Mouse (Mus musculus) adrenal gland, adult 2 months (tissue): ENCODE results near the gene Mthfd2. TPM values are rescaled to one million over a fixed set of nuclear protein-coding genes. Genes with fewer than 3 reads are reported as not detected.
A peak's percentile ranks its signal among the peaks of the same experiment; 100 is the strongest.

ENCODE experiments used
- DNase-seq: peaks from one replicate; pipeline ENCODE4 v3.0.0; 2021
- long read RNA-seq: library from polyadenylated mRNA; stranded (forward); transcript quantifications from one replicate; pipeline ENCODE4 v2.0.0, GENCODE M21; 2021
- polyA plus RNA-seq: library from polyadenylated mRNA; depleted of rRNA; stranded (reverse); fragments of >200 nt; gene quantifications from 2 replicates; pipeline ENCODE4 v1.2.3, GENCODE M21; 2012; rRNA removed
- total RNA-seq, 2 experiments: library from RNA; stranded (reverse); gene quantifications; 2 replicates each; pipeline ENCODE4 v1.2.3; 2021

The Mthfd2 gene
- 10 to 100 TPM; 17.8 to 30.8 TPM for total RNA-seq
- 2.5 and 3.8 TPM in 2 replicates for polyA plus RNA-seq
- long read RNA-seq, transcript Mthfd2-201 (8 exons, 2,085 nt): major isoform, 17 of 17 reads
- long read RNA-seq, partial matches to known transcripts: 0 of 17 reads
- long read RNA-seq, other reads (novel, unspliced or antisense): 0 of 17 reads

- peak; percentile 97 for DNase-seq
These were observed at the start of gene Mthfd2, which contains the start of gene Mob1a for GRCm38 (mm10) chr6:83325525-83326393. Gene Mthfd2, minus strand, starts transcription at chr6:83325908. Gene Mob1a, plus strand, starts transcription at chr6:83326016.

GRCm38 (mm10) chr6:83373704-83374300, 48.1 kb upstream of the Mthfd2 start:
- no peak for DNase-seq

GRCm38 (mm10) chr6:83371350-83371749, 45.6 kb upstream of the Mthfd2 start:
- no peak for DNase-seq

GRCm38 (mm10) chr6:83370316-83370965, 44.7 kb upstream of the Mthfd2 start:
- DNase-seq: no peak

GRCm38 (mm10) chr6:83363075-83363474, 37.4 kb upstream of the Mthfd2 start:
- DNase-seq: no peak

GRCm38 (mm10) chr6:83361523-83362248, 36.0 kb upstream of the Mthfd2 start:
- no peak for DNase-seq

GRCm38 (mm10) chr6:83357436-83357835, 31.7 kb upstream of the Mthfd2 start:
- DNase-seq: no peak

- DNase-seq: peak; percentile 88
These were observed 30.9 kb upstream of the Mthfd2 start for GRCm38 (mm10) chr6:83356569-83357138.

- peak; percentile 48 for DNase-seq
These were observed 29.4 kb upstream of the Mthfd2 start for GRCm38 (mm10) chr6:83354856-83355781.

GRCm38 (mm10) chr6:83352666-83353410, 27.1 kb upstream of the Mthfd2 start:
- no peak for DNase-seq

GRCm38 (mm10) chr6:83351490-83352160, 25.9 kb upstream of the Mthfd2 start:
- DNase-seq: no peak

GRCm38 (mm10) chr6:83350851-83351405, 25.2 kb upstream of the Mthfd2 start:
- DNase-seq: no peak

GRCm38 (mm10) chr6:83350172-83350571, 24.5 kb upstream of the Mthfd2 start:
- DNase-seq: no peak

- DNase-seq: peak; percentile 94
These were observed 23.7 kb upstream of the Mthfd2 start for GRCm38 (mm10) chr6:83349274-83349958.

GRCm38 (mm10) chr6:83348873-83349272, 23.2 kb upstream of the Mthfd2 start, which contains the start of gene Bola3:
Gene Bola3, plus strand, starts transcription at chr6:83349147.
- DNase-seq: no peak

- DNase-seq: no peak
These were observed 22.2 kb upstream of the Mthfd2 start for GRCm38 (mm10) chr6:83347916-83348315.

GRCm38 (mm10) chr6:83345285-83345684, 19.6 kb upstream of the Mthfd2 start:
- DNase-seq: peak; percentile 76

- DNase-seq: no peak
These were observed 17.2 kb upstream of the Mthfd2 start for GRCm38 (mm10) chr6:83342957-83343356.
